Mouse (Mus musculus): ENCODE results near the gene Gcn1l1. TPM values are rescaled to one million over a fixed set of nuclear protein-coding genes. Genes with fewer than 3 reads are reported as not detected.

Gene Gcn1l1
- polyA plus RNA-seq, 1 experiment from 2014 or later, result 14.8 TPM

DNA sequence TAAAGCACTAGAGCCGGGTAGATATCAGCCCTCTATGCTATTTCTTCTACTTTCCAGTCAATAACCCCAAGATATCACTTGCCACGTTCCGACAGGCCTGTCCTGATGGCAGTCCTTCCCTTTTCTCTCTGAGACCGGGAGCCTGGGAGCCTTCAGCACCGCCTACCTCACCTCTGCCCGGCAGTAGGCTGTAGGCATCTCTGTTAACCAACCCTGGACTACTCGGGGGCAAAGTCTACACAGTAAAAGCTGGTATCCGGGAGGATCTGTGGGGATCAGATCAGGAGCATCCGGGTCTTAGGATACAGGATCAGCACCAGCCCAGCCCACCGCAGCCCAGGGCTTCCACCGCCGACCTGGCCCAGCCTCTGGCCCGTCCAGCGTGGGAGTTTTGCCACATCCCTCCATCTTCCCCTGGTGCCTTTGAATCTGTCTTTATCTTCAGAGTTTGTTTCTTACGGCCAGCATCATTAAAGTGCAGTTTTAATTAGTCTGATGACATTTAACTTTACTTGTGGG, 42.0 kb upstream of the Gcn1l1 start:
- no peaks in the 10 kb centered on the region for H3K27me3 ChIP-seq (ENCODE audit: control insufficient read depth, insufficient read depth, low read depth, low read length)
- H3K4me2 ChIP-seq (ENCODE audit: low read depth, low read length), result no peak overlapping the region
- WGBS (ENCODE audit: insufficient replicate concordance), result 59% methylated on average over 15 of the region's 15 CpGs
- ATAC-seq (ENCODE audit: low read depth), result peak; percentile 25; the same call in 1 of the 2 replicates
- peaks cover 59% of the 10 kb centered on the region for H3K4me1 ChIP-seq (ENCODE audit: control insufficient read depth, low read depth, low read length)
- H3K9me3 ChIP-seq (replicated peaks; ENCODE audit: control insufficient read depth, low read length), result no peaks in the 10 kb centered on the region
- no peak overlapping the region for H3K9ac ChIP-seq (ENCODE audit: low read depth, low read length)
- H3K36me3 ChIP-seq (ENCODE audit: control insufficient read depth, insufficient read depth), result no peaks in the 10 kb centered on the region
- H3K27ac ChIP-seq (ENCODE audit: low read length), result peak overlapping the region; percentile 86
- H3K4me3 ChIP-seq (ENCODE audit: low read depth, low read length), result no peak overlapping the region

DNA sequence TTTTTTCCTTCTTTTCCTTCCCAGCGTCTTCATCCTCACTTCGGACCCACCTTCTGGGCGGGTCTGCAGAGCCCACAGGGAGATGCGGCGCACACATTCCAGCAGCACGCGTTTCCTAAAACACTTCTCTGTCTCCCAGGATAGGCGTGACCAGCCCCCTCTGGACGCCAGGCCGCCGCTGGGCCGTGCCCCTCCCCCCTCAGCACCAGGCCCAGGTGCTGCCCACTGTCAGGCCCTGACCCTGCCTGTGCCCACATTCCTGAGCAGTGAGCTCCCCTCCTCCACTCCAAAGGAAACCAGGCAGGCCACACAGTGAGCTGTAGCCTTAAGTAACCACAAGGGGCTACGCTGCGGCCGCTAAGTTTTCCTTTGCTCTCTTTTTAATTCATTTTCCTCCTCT, 41.1 kb upstream of the Gcn1l1 start:
- ATAC-seq (ENCODE audit: low read depth), result no peak
- no peak overlapping the region for H3K9ac ChIP-seq (ENCODE audit: low read depth, low read length)
- H3K4me2 ChIP-seq (ENCODE audit: low read depth, low read length), result no peak overlapping the region
- H3K27ac ChIP-seq (ENCODE audit: low read length), result no peak overlapping the region
- no peaks in the 10 kb centered on the region for H3K27me3 ChIP-seq (ENCODE audit: control insufficient read depth, insufficient read depth, low read depth, low read length)
- H3K9me3 ChIP-seq (replicated peaks; ENCODE audit: control insufficient read depth, low read length), result no peaks in the 10 kb centered on the region
- H3K36me3 ChIP-seq (ENCODE audit: control insufficient read depth, insufficient read depth), result no peaks in the 10 kb centered on the region
- peaks cover 62% of the 10 kb centered on the region for H3K4me1 ChIP-seq (ENCODE audit: control insufficient read depth, low read depth, low read length)
- 37% methylated on average over 15 of the region's 15 CpGs for WGBS (ENCODE audit: insufficient replicate concordance)
- H3K4me3 ChIP-seq (ENCODE audit: low read depth, low read length), result no peak overlapping the region

DNA sequence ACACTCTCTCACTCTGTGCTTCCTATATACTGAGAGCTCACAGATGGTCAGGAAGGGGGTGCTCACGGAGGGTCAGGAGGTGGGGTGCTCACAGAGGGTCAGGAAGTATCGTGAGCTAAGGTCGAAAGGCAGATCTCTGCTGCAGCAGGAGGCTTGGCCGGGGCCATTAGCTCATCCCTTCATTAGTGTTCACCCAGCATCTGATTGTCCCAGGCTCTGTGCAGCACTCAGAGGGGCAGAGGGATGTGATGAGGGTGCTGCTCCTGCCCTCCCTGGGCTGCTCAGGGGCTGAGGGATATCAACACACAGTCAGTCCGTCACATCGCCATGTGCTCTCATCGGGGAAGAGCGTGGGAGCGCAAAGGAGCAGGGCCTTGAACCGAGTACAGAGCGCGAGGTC, 40.6 kb upstream of the Gcn1l1 start:
- no peak for ATAC-seq (ENCODE audit: low read depth)
- Histone ChIP-seq H3K9me3 (replicated peaks; ENCODE audit: control insufficient read depth, low read length) (no peaks in the 10 kb centered on the region), H3K36me3 (ENCODE audit: control insufficient read depth, insufficient read depth) (no peaks in the 10 kb centered on the region), H3K4me1 (ENCODE audit: control insufficient read depth, low read depth, low read length) (peaks cover 65% of the 10 kb centered on the region), H3K27ac (ENCODE audit: low read length) (peak overlapping the region; percentile 10; the same call in 1 of the 2 replicates), H3K4me3 (ENCODE audit: low read depth, low read length) (no peak overlapping the region), H3K27me3 (ENCODE audit: control insufficient read depth, insufficient read depth, low read depth, low read length) (no peaks in the 10 kb centered on the region), H3K4me2 (ENCODE audit: low read depth, low read length) (no peak overlapping the region), H3K9ac (ENCODE audit: low read depth, low read length) (no peak overlapping the region)
- WGBS (ENCODE audit: insufficient replicate concordance), result 55% methylated on average over 12 of the region's 12 CpGs

DNA sequence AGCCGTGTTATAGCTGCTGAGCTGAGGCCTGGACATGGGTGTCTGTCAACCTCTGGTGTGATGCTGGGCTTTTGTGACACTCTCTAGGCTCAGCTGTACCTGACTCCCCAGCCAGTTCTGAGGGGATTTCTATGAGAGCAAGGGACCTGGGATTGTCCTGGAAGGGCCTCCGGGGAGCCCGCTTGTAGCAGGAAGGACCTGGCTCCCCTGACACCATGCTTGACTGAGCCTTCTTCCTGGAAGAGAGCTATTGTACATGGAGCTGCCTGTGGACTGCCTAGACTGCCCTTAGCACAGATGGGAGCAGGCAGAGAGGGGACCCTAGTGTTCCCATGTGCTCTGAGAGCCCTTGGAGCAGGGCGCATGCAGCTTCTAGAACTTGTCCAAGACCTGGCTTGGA, 39.6 kb upstream of the Gcn1l1 start:
- WGBS (ENCODE audit: insufficient replicate concordance), result 83% methylated on average over 4 of the region's 4 CpGs
- H3K4me1 ChIP-seq (ENCODE audit: control insufficient read depth, low read depth, low read length), result peaks cover 70% of the 10 kb centered on the region
- no peak for ATAC-seq (ENCODE audit: low read depth)
- H3K27ac ChIP-seq (ENCODE audit: low read length), result no peak overlapping the region
- no peaks in the 10 kb centered on the region for H3K36me3 ChIP-seq (ENCODE audit: control insufficient read depth, insufficient read depth)
- H3K4me2 ChIP-seq (ENCODE audit: low read depth, low read length), result no peak overlapping the region
- H3K9me3 ChIP-seq (replicated peaks; ENCODE audit: control insufficient read depth, low read length), result no peaks in the 10 kb centered on the region
- no peaks in the 10 kb centered on the region for H3K27me3 ChIP-seq (ENCODE audit: control insufficient read depth, insufficient read depth, low read depth, low read length)
- no peak overlapping the region for H3K4me3 ChIP-seq (ENCODE audit: low read depth, low read length)
- no peak overlapping the region for H3K9ac ChIP-seq (ENCODE audit: low read depth, low read length)

DNA sequence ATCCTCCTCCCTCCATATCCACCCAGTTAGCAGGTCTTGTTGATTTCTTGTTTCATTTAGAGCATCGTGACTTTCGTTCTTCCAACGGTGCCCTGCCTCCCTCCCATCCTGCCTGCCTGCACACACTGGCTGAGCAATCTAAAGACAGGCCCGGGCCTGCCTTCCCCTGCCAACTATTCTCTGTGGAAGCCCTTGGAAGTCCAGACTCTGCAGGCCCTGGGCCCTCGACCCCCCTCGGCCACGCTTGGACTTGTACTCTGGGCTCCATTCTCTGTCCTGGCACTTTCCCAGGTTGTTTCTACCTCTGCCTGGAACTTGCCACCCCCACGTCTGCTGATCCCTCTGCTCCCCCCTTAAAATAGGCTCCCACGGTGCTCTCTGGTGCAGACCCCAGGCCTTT, 39.1 kb upstream of the Gcn1l1 start:
- Histone ChIP-seq H3K4me3 (ENCODE audit: low read depth, low read length) (no peak overlapping the region), H3K27me3 (ENCODE audit: control insufficient read depth, insufficient read depth, low read depth, low read length) (no peaks in the 10 kb centered on the region), H3K36me3 (ENCODE audit: control insufficient read depth, insufficient read depth) (no peaks in the 10 kb centered on the region), H3K4me2 (ENCODE audit: low read depth, low read length) (no peak overlapping the region), H3K9ac (ENCODE audit: low read depth, low read length) (no peak overlapping the region), H3K27ac (ENCODE audit: low read length) (no peak overlapping the region), H3K9me3 (replicated peaks; ENCODE audit: control insufficient read depth, low read length) (no peaks in the 10 kb centered on the region), H3K4me1 (ENCODE audit: control insufficient read depth, low read depth, low read length) (peaks cover 70% of the 10 kb centered on the region)
- WGBS (ENCODE audit: insufficient replicate concordance), result 72% methylated on average over 9 of the region's 9 CpGs
- no peak for ATAC-seq (ENCODE audit: low read depth)

DNA sequence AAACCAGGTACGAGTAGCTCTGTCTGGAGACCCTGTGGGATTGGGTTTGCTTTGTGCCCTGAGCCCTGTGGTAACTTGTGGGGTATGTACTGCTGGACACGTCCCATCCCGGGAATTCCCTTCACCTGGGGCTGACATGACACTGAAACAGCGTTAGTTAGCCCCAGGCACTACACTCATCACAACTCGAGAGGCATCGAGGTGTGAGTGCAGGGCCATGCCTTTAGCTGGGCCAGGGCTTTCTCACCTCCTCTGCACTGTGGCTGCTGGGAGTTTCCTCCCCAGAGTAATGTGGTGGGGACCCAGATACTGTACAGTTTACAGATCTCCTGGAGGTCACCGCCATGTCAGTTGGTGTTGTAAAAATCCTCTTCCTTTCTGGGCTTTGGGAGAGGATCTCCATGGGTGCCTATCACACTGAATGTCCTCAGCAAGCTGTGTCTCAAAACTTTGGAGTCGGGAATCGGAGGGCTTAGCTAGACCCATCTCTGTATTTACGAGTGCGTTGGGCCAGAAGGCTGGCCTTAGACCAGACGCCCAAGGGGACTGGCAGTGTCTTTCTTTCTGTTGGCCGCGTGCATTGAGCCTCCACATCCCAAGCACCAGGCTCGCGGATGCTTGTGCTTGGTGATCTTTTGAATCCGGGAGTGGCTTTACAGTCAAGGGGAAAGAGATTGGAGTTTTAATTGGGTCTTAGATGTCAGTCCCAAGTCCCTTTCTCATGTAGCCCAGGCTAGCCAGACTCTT, 38.4 kb upstream of the Gcn1l1 start:
- ATAC-seq (ENCODE audit: low read depth), result no peak
- Histone ChIP-seq H3K4me2 (ENCODE audit: low read depth, low read length) (no peak overlapping the region), H3K4me3 (ENCODE audit: low read depth, low read length) (no peak overlapping the region), H3K4me1 (ENCODE audit: control insufficient read depth, low read depth, low read length) (peaks cover 70% of the 10 kb centered on the region), H3K9me3 (replicated peaks; ENCODE audit: control insufficient read depth, low read length) (no peaks in the 10 kb centered on the region), H3K27ac (ENCODE audit: low read length) (no peak overlapping the region), H3K9ac (ENCODE audit: low read depth, low read length) (no peak overlapping the region), H3K36me3 (ENCODE audit: control insufficient read depth, insufficient read depth) (no peaks in the 10 kb centered on the region), H3K27me3 (ENCODE audit: control insufficient read depth, insufficient read depth, low read depth, low read length) (no peaks in the 10 kb centered on the region)
- WGBS (ENCODE audit: insufficient replicate concordance), result 79% methylated on average over 17 of the region's 17 CpGs

DNA sequence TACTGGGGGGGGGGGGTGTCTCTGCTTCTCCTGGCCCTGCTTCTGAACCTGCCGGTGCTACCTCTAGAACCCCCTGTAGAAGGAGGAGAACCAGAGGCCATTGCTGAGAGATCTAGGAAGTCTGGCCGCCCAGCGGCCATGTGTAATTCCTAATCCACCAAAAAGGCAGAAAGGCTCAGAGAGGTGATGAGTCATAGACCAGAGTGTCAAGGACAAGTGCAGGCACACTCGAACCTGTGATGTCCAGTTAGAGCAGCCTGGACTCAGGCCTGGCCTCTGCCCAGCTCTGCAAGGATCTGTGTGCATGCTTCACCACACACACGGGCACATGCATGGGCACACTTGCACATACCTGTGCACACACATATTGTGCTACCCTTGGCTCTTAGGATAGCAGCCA, 36.9 kb upstream of the Gcn1l1 start:
- Histone ChIP-seq H3K27me3 (ENCODE audit: control insufficient read depth, insufficient read depth, low read depth, low read length) (no peaks in the 10 kb centered on the region), H3K9ac (ENCODE audit: low read depth, low read length) (no peak overlapping the region), H3K4me3 (ENCODE audit: low read depth, low read length) (no peak overlapping the region), H3K9me3 (replicated peaks; ENCODE audit: control insufficient read depth, low read length) (no peaks in the 10 kb centered on the region), H3K4me1 (ENCODE audit: control insufficient read depth, low read depth, low read length) (peaks cover 71% of the 10 kb centered on the region), H3K27ac (ENCODE audit: low read length) (no peak overlapping the region), H3K4me2 (ENCODE audit: low read depth, low read length) (no peak overlapping the region), H3K36me3 (ENCODE audit: control insufficient read depth, insufficient read depth) (no peaks in the 10 kb centered on the region)
- no peak for ATAC-seq (ENCODE audit: low read depth)
- WGBS (ENCODE audit: insufficient replicate concordance), result 62% methylated on average over 5 of the region's 5 CpGs

DNA sequence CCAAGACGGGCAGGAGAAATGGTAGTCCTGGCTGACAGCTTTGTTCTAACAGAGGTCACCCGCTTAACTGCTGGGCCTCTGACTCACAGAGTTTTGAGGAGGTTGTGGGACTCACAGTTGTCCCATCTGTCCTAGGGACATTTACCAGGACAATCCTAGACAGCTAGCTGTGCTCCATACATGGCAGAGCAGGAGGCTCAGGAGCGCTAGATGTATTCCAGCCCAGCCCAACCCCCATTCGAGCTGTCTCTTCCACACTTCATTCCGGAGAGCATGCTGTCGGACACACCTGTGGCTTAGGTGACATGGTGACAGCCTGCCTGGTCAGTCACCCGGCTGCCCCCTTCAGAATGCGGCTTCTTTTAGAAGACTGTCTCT, 35.7 kb upstream of the Gcn1l1 start:
- Histone ChIP-seq H3K36me3 (ENCODE audit: control insufficient read depth, insufficient read depth) (no peaks in the 10 kb centered on the region), H3K4me3 (ENCODE audit: low read depth, low read length) (no peak overlapping the region), H3K27me3 (ENCODE audit: control insufficient read depth, insufficient read depth, low read depth, low read length) (no peaks in the 10 kb centered on the region), H3K4me2 (ENCODE audit: low read depth, low read length) (0 out of 2 replicates have a peak overlapping the region, but pooled peaks have one; percentile 2), H3K9me3 (replicated peaks; ENCODE audit: control insufficient read depth, low read length) (no peaks in the 10 kb centered on the region), H3K27ac (ENCODE audit: low read length) (peak overlapping the region; percentile 80), H3K4me1 (ENCODE audit: control insufficient read depth, low read depth, low read length) (peaks cover 70% of the 10 kb centered on the region), H3K9ac (ENCODE audit: low read depth, low read length) (no peak overlapping the region)
- ATAC-seq (ENCODE audit: low read depth), result no peak
- WGBS (ENCODE audit: insufficient replicate concordance), result 47% methylated on average over 8 of the region's 8 CpGs

DNA sequence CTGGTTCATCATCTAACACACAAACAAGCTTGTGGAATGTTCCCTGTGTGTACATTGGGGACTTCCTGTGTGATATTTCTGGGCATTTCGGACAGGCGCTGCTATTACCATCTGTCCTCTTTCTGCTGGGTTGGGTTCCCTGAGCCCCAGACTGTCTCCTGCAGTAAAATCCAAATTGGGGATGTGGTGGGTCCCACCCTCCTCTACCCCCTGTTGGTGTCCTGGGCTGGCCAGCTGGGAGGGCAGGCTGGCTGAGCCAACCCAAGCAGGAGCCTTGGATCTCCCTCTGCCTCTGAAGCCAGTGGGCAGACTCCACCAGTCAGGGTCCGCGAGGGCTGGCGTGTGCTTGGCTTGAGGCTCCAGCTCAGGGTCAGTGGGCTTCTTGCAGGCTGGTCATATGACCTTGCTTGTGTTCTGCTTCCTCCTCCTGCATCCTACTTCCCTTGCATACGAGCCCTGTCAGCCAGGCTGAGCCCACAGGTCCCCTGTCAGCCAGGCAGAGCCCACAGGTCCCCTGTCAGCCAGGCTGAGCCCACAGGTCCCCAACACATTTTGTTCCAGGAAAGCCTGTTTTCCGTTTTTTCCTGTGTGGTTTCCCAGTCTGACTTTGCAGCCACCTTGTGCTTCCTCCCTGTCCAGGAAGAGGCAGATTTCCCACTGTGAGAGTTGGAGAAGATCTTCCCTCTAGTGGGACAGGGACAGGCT, 35.2 kb upstream of the Gcn1l1 start:
- 44% methylated on average over 7 of the region's 7 CpGs for WGBS (ENCODE audit: insufficient replicate concordance)
- H3K4me1 ChIP-seq (ENCODE audit: control insufficient read depth, low read depth, low read length), result peaks cover 71% of the 10 kb centered on the region
- no peak for ATAC-seq (ENCODE audit: low read depth)
- no peaks in the 10 kb centered on the region for H3K27me3 ChIP-seq (ENCODE audit: control insufficient read depth, insufficient read depth, low read depth, low read length)
- H3K36me3 ChIP-seq (ENCODE audit: control insufficient read depth, insufficient read depth), result no peaks in the 10 kb centered on the region
- no peaks in the 10 kb centered on the region for H3K9me3 ChIP-seq (replicated peaks; ENCODE audit: control insufficient read depth, low read length)
- H3K27ac ChIP-seq (ENCODE audit: low read length), result peak overlapping the region; percentile 80
- H3K9ac ChIP-seq (ENCODE audit: low read depth, low read length), result peak overlapping the region; percentile 1; the same call in 1 of the 2 replicates
- H3K4me3 ChIP-seq (ENCODE audit: low read depth, low read length), result no peak overlapping the region
- peak overlapping the region; percentile 31 for H3K4me2 ChIP-seq (ENCODE audit: low read depth, low read length)

Measured in liver, embryonic 16.5 days (tissue).